Mouse (Mus musculus): ENCODE measurements around the gene Astn1. TPM values are rescaled to one million over a fixed set of nuclear protein-coding genes. Genes with fewer than 3 reads are reported as not detected.

Astn1 gene
- polyA plus RNA-seq, 1 experiment = 0.28 TPM

DNA sequence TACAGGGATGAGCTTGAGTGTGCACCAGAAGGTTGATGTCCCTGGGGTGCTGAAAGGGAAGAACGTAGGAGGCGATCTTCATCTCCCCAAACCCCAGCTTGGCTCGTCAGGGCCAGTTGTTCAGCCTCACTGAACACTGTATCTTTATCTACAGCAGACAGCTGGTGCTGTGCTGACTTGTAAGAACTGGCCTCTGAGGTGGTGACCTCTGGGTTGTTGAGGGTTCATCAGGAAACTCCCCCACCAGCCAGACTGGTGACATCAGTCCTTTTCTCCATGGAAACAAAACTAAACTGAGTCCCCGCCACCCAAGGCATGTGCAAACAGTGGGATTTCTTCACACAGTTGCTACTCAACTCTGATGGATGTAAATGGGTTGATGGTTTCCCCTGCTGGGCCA is 138.9 kb downstream of the Astn1 start:
- Histone ChIP-seq H3K27ac (ENCODE audit: control insufficient read depth, insufficient read depth, low read depth, low read length) (no peak overlapping the region), H3K36me3 (ENCODE audit: control insufficient read depth, insufficient read depth, low read length) (no peaks in the 10 kb centered on the region)
- TF ChIP-seq CTCF (IDR thresholded peaks at IDR 0.05; ENCODE audit: control insufficient read depth, insufficient read depth, insufficient replicate concordance, low read depth, low read length) = no peak
- no peak for TF ChIP-seq POLR2A (IDR thresholded peaks at IDR 0.05; ENCODE audit: control insufficient read depth, low read depth, low read length)

DNA sequence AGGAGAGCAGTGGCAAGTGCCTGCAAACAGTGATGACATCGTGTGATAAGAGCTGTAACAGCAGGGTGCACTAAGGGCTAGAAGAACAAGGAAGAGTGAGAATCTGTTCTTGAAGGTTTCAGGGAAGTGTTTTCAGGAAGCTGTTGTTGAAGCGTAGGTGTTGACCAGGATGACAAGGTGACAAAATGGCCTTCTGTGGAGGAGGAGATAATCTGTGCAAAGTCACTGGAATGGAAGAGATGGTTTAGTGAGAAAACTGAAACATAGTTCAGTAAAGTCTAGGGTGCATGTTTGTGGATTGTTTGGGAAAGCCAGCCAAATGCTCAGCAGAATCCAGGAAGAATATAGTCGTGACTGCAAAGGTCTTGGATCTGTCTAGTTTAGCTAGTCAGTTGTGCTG is 145.5 kb downstream of the Astn1 start:
- H3K4me3 ChIP-seq (ENCODE audit: control insufficient read depth, low read depth, low read length) = no peak overlapping the region
- H3K4me1 ChIP-seq (ENCODE audit: control insufficient read depth, insufficient read depth, low read length) = no peaks in the 10 kb centered on the region
- no peaks in the 10 kb centered on the region for H3K36me3 ChIP-seq (ENCODE audit: control insufficient read depth, insufficient read depth, low read length)
- TF ChIP-seq CTCF (IDR thresholded peaks at IDR 0.05; ENCODE audit: control insufficient read depth, insufficient read depth, insufficient replicate concordance, low read depth, low read length) (no peak), POLR2A (IDR thresholded peaks at IDR 0.05; ENCODE audit: control insufficient read depth, low read depth, low read length) (no peak)
- H3K27me3 ChIP-seq (ENCODE audit: control insufficient read depth, insufficient read depth, low read length) = no peaks in the 10 kb centered on the region
- no peak overlapping the region for H3K27ac ChIP-seq (ENCODE audit: control insufficient read depth, insufficient read depth, low read depth, low read length)

More for the DNA sequence above, 138.9 kb downstream of the Astn1 start:
- Histone ChIP-seq H3K4me3 (ENCODE audit: control insufficient read depth, low read depth, low read length) (no peak overlapping the region), H3K27me3 (ENCODE audit: control insufficient read depth, insufficient read depth, low read length) (no peaks in the 10 kb centered on the region), H3K4me1 (ENCODE audit: control insufficient read depth, insufficient read depth, low read length) (no peaks in the 10 kb centered on the region)

DNA sequence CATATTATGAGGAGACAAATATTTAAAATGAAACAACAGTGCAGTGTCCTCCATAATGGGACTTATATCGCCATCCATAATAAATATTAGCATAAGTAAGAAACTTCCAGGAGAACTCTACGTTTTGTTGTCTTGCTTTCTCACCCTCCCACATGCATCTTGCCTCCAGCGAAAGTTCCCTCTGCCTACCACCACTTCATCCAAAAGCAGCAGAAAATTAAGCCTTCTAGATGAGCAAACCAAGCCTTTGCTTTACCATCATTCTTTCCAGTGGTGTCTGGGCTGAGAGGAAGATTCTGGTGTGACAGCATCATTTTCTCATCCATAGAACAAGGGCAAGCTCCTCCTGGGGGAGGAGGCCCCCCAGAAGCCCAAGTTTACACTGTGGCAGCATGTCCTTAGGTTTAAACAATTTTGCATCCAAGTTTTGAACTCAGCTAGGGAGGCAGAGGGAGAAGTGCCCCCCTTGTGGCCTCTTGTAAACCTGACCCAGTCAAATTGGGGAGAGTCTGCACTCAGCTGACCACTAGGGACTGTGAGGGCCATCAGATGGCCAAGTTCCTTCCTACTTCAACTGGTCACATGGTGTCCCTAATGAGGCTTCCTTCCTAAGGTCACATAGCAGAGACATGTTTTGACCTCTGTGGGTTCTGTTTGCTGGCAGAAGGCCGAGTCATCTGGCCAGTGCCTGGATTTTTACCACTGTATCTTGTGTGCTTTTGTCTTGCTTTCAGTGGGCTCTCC is 147.2 kb downstream of the Astn1 start:
- TF ChIP-seq POLR2A (IDR thresholded peaks at IDR 0.05; ENCODE audit: control insufficient read depth, low read depth, low read length) (no peak), CTCF (IDR thresholded peaks at IDR 0.05; ENCODE audit: control insufficient read depth, insufficient read depth, insufficient replicate concordance, low read depth, low read length) (no peak)
- Histone ChIP-seq H3K4me3 (ENCODE audit: control insufficient read depth, low read depth, low read length) (no peak overlapping the region), H3K4me1 (ENCODE audit: control insufficient read depth, insufficient read depth, low read length) (no peaks in the 10 kb centered on the region), H3K36me3 (ENCODE audit: control insufficient read depth, insufficient read depth, low read length) (no peaks in the 10 kb centered on the region), H3K27me3 (ENCODE audit: control insufficient read depth, insufficient read depth, low read length) (no peaks in the 10 kb centered on the region), H3K27ac (ENCODE audit: control insufficient read depth, insufficient read depth, low read depth, low read length) (no peak overlapping the region)

DNA sequence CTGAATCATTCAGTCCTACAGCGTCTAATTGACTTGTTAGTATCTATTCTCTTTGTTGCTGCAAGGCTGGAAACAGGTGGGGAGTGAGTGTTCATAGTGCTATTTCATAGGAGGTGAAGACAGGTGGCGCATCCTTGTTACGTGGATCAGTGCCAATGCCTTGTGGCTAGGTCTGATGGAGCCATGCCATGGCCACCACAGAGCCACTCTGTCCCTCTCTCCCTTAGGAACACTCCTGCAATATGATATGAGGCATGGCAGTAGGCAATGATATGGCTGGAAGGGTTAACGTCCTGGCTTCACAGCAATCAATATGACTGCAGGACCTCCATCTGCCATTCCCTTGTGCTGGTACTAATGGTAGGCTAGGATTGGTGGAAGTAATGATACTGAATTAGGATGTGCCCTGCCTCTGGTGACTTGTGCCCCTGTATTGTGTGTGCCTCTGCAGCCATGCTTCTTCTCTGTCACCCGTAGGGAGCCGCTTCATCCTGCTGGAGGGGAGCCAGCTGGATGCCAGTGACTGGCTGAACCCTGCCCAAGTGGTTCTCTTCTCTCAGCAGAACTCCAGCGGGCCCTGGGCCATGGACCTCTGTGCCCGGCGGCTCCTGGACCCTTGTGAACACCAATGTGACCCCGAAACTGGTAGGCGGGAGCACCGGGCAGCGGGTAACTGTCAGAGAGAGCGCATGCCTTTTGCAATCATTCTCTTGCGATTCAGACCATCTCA is 148.6 kb downstream of the Astn1 start:
- Histone ChIP-seq H3K4me1 (ENCODE audit: control insufficient read depth, insufficient read depth, low read length) (no peaks in the 10 kb centered on the region), H3K36me3 (ENCODE audit: control insufficient read depth, insufficient read depth, low read length) (no peaks in the 10 kb centered on the region), H3K27ac (ENCODE audit: control insufficient read depth, insufficient read depth, low read depth, low read length) (no peak overlapping the region), H3K27me3 (ENCODE audit: control insufficient read depth, insufficient read depth, low read length) (no peaks in the 10 kb centered on the region), H3K4me3 (ENCODE audit: control insufficient read depth, low read depth, low read length) (no peak overlapping the region)
- TF ChIP-seq POLR2A (IDR thresholded peaks at IDR 0.05; ENCODE audit: control insufficient read depth, low read depth, low read length) (no peak), CTCF (IDR thresholded peaks at IDR 0.05; ENCODE audit: control insufficient read depth, insufficient read depth, insufficient replicate concordance, low read depth, low read length) (no peak)

DNA sequence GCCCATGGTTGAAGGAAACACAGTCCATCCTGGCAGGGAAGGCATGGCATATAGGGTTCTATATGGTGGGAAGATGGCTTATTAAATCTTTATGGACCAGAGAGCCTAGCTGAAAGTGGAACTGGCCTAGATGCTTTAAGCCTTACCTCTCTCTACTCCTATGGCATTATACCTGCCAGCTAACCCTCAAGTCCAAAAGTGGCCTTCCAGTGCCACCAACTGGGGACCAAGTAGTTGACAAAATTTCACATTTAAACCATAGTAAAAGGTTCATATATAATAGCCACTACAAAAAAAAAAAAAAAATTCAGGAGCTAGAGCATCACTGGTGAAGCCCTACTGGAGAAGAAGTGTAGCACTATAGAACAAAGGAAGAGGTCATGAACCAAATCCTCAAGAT is 150.0 kb downstream of the Astn1 start:
- Histone ChIP-seq H3K27me3 (ENCODE audit: control insufficient read depth, insufficient read depth, low read length) (no peaks in the 10 kb centered on the region), H3K27ac (ENCODE audit: control insufficient read depth, insufficient read depth, low read depth, low read length) (no peak overlapping the region), H3K4me3 (ENCODE audit: control insufficient read depth, low read depth, low read length) (no peak overlapping the region), H3K36me3 (ENCODE audit: control insufficient read depth, insufficient read depth, low read length) (no peaks in the 10 kb centered on the region), H3K4me1 (ENCODE audit: control insufficient read depth, insufficient read depth, low read length) (no peaks in the 10 kb centered on the region)
- TF ChIP-seq CTCF (IDR thresholded peaks at IDR 0.05; ENCODE audit: control insufficient read depth, insufficient read depth, insufficient replicate concordance, low read depth, low read length) (no peak), POLR2A (IDR thresholded peaks at IDR 0.05; ENCODE audit: control insufficient read depth, low read depth, low read length) (no peak)

DNA sequence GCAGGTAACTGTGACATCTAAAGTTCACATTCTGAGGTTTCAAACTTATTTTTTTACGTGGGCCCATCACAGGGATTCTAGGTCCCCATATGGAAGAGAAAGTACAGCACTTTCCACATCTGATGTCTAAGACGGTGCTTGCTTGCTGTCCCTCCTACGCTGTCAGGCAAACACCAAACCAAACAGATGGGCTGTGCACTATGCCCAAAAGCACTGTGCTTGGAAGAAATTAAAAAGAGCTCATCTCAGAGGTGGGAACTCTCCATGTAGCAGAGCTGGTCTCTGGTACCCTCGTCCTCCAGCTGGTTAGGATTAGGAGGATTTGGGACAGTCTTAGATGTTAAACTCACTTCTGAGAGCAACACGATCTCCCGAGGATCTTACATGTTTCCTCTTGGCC is 150.6 kb downstream of the Astn1 start:
- Histone ChIP-seq H3K27me3 (ENCODE audit: control insufficient read depth, insufficient read depth, low read length) (no peaks in the 10 kb centered on the region), H3K4me3 (ENCODE audit: control insufficient read depth, low read depth, low read length) (no peak overlapping the region), H3K27ac (ENCODE audit: control insufficient read depth, insufficient read depth, low read depth, low read length) (no peak overlapping the region), H3K4me1 (ENCODE audit: control insufficient read depth, insufficient read depth, low read length) (no peaks in the 10 kb centered on the region), H3K36me3 (ENCODE audit: control insufficient read depth, insufficient read depth, low read length) (no peaks in the 10 kb centered on the region)
- TF ChIP-seq POLR2A (IDR thresholded peaks at IDR 0.05; ENCODE audit: control insufficient read depth, low read depth, low read length) = no peak
- no peak for TF ChIP-seq CTCF (IDR thresholded peaks at IDR 0.05; ENCODE audit: control insufficient read depth, insufficient read depth, insufficient replicate concordance, low read depth, low read length)

DNA sequence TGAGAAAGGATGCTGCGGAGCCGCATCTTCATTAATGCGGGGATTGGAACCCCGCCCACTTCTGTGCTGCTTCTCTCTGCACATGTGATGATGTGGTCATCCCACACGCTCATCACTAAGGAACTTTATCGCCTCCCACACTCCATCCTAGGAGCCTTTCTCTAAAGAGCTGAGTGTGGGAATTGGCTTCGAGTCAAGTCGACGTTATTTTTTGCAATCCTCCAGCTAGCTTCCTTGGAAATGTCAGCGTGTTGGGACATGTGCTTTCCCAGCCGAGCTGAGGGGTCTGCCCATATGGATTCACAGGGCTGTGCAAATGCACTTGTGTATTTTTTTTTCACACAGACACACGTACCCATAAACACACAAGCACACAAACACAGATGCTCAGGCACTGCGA is 151.5 kb downstream of the Astn1 start:
- Histone ChIP-seq H3K4me1 (ENCODE audit: control insufficient read depth, insufficient read depth, low read length) (no peaks in the 10 kb centered on the region), H3K36me3 (ENCODE audit: control insufficient read depth, insufficient read depth, low read length) (no peaks in the 10 kb centered on the region), H3K27me3 (ENCODE audit: control insufficient read depth, insufficient read depth, low read length) (no peaks in the 10 kb centered on the region), H3K4me3 (ENCODE audit: control insufficient read depth, low read depth, low read length) (no peak overlapping the region), H3K27ac (ENCODE audit: control insufficient read depth, insufficient read depth, low read depth, low read length) (no peak overlapping the region)
- TF ChIP-seq POLR2A (IDR thresholded peaks at IDR 0.05; ENCODE audit: control insufficient read depth, low read depth, low read length) (no peak), CTCF (IDR thresholded peaks at IDR 0.05; ENCODE audit: control insufficient read depth, insufficient read depth, insufficient replicate concordance, low read depth, low read length) (no peak)
